Comparison of ENCODE assay signal across 21 mouse cellular contexts in genomic region chr15:97800853-97801252, GRCm38 (mm10). TPM values are rescaled to one million over a fixed set of nuclear protein-coding genes. Genes with fewer than 3 reads are reported as not detected.
DNase-seq lines count a peak whose midpoint lies in the region; ATAC-seq lines count a peak whose summit lies in the region.
"Had no signal": no experiment of that assay in that cellular context is flagged by ENCODE, and none has a peak within 500 bp of the region (broad histone marks: within the 10 kb centered on the region; RNA-seq: fewer than 3 reads in every experiment).

No protein-coding gene starts in this region.

- H3K27ac ChIP-seq in heart, embryonic 10.5 days: peak overlapping the region; percentile 6; the same call in 1 of the 2 replicates
- H3K27ac ChIP-seq in midbrain, embryonic 10.5 days (replicated peaks): peak overlapping the region; percentile 56
- H3K27ac ChIP-seq in midbrain, embryonic 15.5 days: no peak overlapping the region
- H3K27ac ChIP-seq: forebrain, embryonic 15.5 days; hindbrain, embryonic 12.5 days; hindbrain, postnatal 0 days had no signal

- 79% methylated on average over 13 of the region's 13 CpGs for WGBS in heart, embryonic 10.5 days
- 85% methylated on average over 13 of the region's 13 CpGs for WGBS in midbrain, embryonic 10.5 days
- 86% methylated on average over 13 of the region's 13 CpGs for WGBS in midbrain, embryonic 15.5 days

- H3K36me3 ChIP-seq in heart, embryonic 10.5 days: peaks cover 68% of the 10 kb centered on the region
- peaks cover 67% of the 10 kb centered on the region for H3K36me3 ChIP-seq in midbrain, embryonic 10.5 days
- H3K36me3 ChIP-seq in midbrain, embryonic 15.5 days (replicated peaks): 0 out of 2 replicates have a peak, but pooled peaks cover 2% of the 10 kb centered on the region

- H3K9me3 ChIP-seq in heart, embryonic 10.5 days: no peaks in the 10 kb centered on the region
- H3K9me3 ChIP-seq in midbrain, embryonic 10.5 days (replicated peaks): no peaks in the 10 kb centered on the region
- H3K9me3 ChIP-seq in midbrain, embryonic 15.5 days: no peaks in the 10 kb centered on the region
- H3K9me3 ChIP-seq: forebrain, embryonic 15.5 days; heart, embryonic 12.5 days; hindbrain, embryonic 12.5 days had no signal

- no peak overlapping the region for H3K9ac ChIP-seq in midbrain, embryonic 15.5 days
- H3K9ac ChIP-seq: forebrain, embryonic 15.5 days; heart, embryonic 12.5 days; hindbrain, embryonic 12.5 days had no signal

- peaks cover 37% of the 10 kb centered on the region for H3K4me1 ChIP-seq in heart, embryonic 10.5 days
- peaks cover 56% of the 10 kb centered on the region for H3K4me1 ChIP-seq in midbrain, embryonic 10.5 days
- peaks cover 35% of the 10 kb centered on the region for H3K4me1 ChIP-seq in midbrain, embryonic 15.5 days

- ATAC-seq in midbrain, embryonic 15.5 days (replicated peaks): no peak
- ATAC-seq: CD4-positive, CD25-positive, alpha-beta regulatory T cell, adult 4 months; forebrain, embryonic 15.5 days; hindbrain, postnatal 0 days had no signal

- H3K27me3 ChIP-seq in heart, embryonic 10.5 days (ENCODE audit: insufficient read depth, poor library complexity, severe bottlenecking): peaks cover 3% of the 10 kb centered on the region; the same call in 1 of the 2 replicates
- H3K27me3 ChIP-seq in midbrain, embryonic 10.5 days (ENCODE audit: low read depth, poor library complexity, severe bottlenecking): no peaks in the 10 kb centered on the region; the same call in 1 of the 2 replicates
- no peaks in the 10 kb centered on the region for H3K27me3 ChIP-seq in midbrain, embryonic 15.5 days (replicated peaks)
- H3K27me3 ChIP-seq: forebrain, embryonic 15.5 days; heart, embryonic 12.5 days; hindbrain, embryonic 12.5 days had no signal

- peak; percentile 10 for DNase-seq in cerebellum, adult 11-12 months
- DNase-seq in cerebellum, postnatal 4 days (ENCODE audit: low spot score in 2 of 2): no peak
- DNase-seq in heart, embryonic 10.5 days (ENCODE audit: low spot score): no peak
- no peak for DNase-seq in heart, postnatal 25 days (ENCODE audit: low spot score)
- no peak for DNase-seq in midbrain, embryonic 10.5 days (ENCODE audit: low spot score)
- DNase-seq in Muller cell, postnatal 12 days (ENCODE audit: inconsistent ontology term): no peak
- DNase-seq: adrenal gland, adult 2 months; adrenal gland, postnatal 25 days; B cell, adult 2 months; cerebellum, adult 8-10 months; cerebellum, postnatal 25 days; gastrocnemius, postnatal 36 days; heart, adult 18-20 months; heart, postnatal 36 days; kidney, adult 11 months had no signal

- intact Hi-C loops in heart, postnatal 25 days (cut with DNase I): no loop called here

- H3K4me3 ChIP-seq in heart, embryonic 10.5 days: no peak overlapping the region
- H3K4me3 ChIP-seq in midbrain, embryonic 10.5 days: no peak overlapping the region
- no peak overlapping the region for H3K4me3 ChIP-seq in midbrain, embryonic 15.5 days
- H3K4me3 ChIP-seq: forebrain, embryonic 15.5 days; heart, embryonic 12.5 days; hindbrain, embryonic 12.5 days had no signal

- H3K4me2 ChIP-seq in midbrain, embryonic 15.5 days: no peak overlapping the region
- H3K4me2 ChIP-seq: forebrain, embryonic 15.5 days; heart, embryonic 12.5 days; hindbrain, embryonic 12.5 days had no signal

RNA-seq across cellular contexts. Expression of gene Slc48a1, which starts 22.5 kb away (rescaled TPM):
- 32.1 and 41.1 TPM in 2 replicates for polyA plus RNA-seq in heart, embryonic 10.5 days (2016; fragmentation: Nextera tagmentation; extraction: Ambion mirVana)
- 10 to 100 TPM; 76.5 to 83.0 TPM for total RNA-seq in heart, postnatal 25 days (2021)
- polyA plus RNA-seq in midbrain, embryonic 10.5 days (2016; fragmentation: Nextera tagmentation; extraction: Ambion mirVana): 30.5 and 36.3 TPM in 2 replicates
- polyA plus RNA-seq in midbrain, embryonic 15.5 days (2015; fragmentation: Nextera tagmentation; extraction: Ambion mirVana): 85.7 and 90.1 TPM in 2 replicates

RNA-seq across cellular contexts. Expression of gene Rapgef3, which starts 33.1 kb away (rescaled TPM):
- 10.2 and 13.4 TPM in 2 replicates for polyA plus RNA-seq in heart, embryonic 10.5 days (2016; fragmentation: Nextera tagmentation; extraction: Ambion mirVana)
- total RNA-seq in heart, postnatal 25 days (2021): 10 to 100 TPM; 20.7 to 26.5 TPM
- 5.3 and 6.0 TPM in 2 replicates for polyA plus RNA-seq in midbrain, embryonic 10.5 days (2016; fragmentation: Nextera tagmentation; extraction: Ambion mirVana)
- 15.4 and 16.8 TPM in 2 replicates for polyA plus RNA-seq in midbrain, embryonic 15.5 days (2015; fragmentation: Nextera tagmentation; extraction: Ambion mirVana)

RNA-seq across cellular contexts. Expression of gene Hdac7, which starts 43.4 kb away (rescaled TPM):
- polyA plus RNA-seq in heart, embryonic 10.5 days (2016; fragmentation: Nextera tagmentation; extraction: Ambion mirVana): 23.4 and 26.7 TPM in 2 replicates
- 10 to 100 TPM; 30.3 to 33.0 TPM for total RNA-seq in heart, postnatal 25 days (2021)
- 23.9 and 24.7 TPM in 2 replicates for polyA plus RNA-seq in midbrain, embryonic 10.5 days (2016; fragmentation: Nextera tagmentation; extraction: Ambion mirVana)
- 31.8 and 34.5 TPM in 2 replicates for polyA plus RNA-seq in midbrain, embryonic 15.5 days (2015; fragmentation: Nextera tagmentation; extraction: Ambion mirVana)
